Mouse (Mus musculus) intestine, postnatal 0 days (tissue): ENCODE data around the gene Taf3. TPM values are rescaled to one million over a fixed set of nuclear protein-coding genes. Genes with fewer than 3 reads are reported as not detected.

Experiments
- ATAC-seq: fragments of 200-750 bp; cut with Nextera tagmentation; 2 replicates; pipeline ENCODE4 v1.8.0; 2017; ENCODE audit warnings: mild to moderate bottlenecking, moderate TSS enrichment, moderate library complexity
- H3K27ac ChIP-seq: fragments of 300-500 bp; sonication (generic); 2 replicates; pipeline ENCODE4 v1.5.1; 2014; ENCODE audit warnings: mild to moderate bottlenecking, low read depth, low read length, moderate library complexity
- H3K27me3 ChIP-seq: fragments of 300-500 bp; sonication (generic); replicated peaks from 2 replicates; pipeline ENCODE4 v1.6.1; 2014; ENCODE audit warnings: low read length, mixed read lengths; ENCODE audit not compliant: control insufficient read depth, insufficient read depth
- H3K36me3 ChIP-seq: fragments of 300-500 bp; sonication (generic); 2 replicates; pipeline ENCODE4 v1.6.1; 2014; ENCODE audit warnings: mild to moderate bottlenecking, moderate library complexity; ENCODE audit not compliant: control insufficient read depth, insufficient read depth
- H3K4me1 ChIP-seq: fragments of 300-500 bp; sonication (generic); replicated peaks from 2 replicates; pipeline ENCODE4 v1.6.1; 2014; ENCODE audit warnings: antibody characterized with exemption, low read length, mixed read lengths; ENCODE audit not compliant: control insufficient read depth, insufficient read depth
- H3K4me2 ChIP-seq: fragments of 300-500 bp; sonication (generic); replicated peaks from 2 replicates; pipeline ENCODE4 v1.6.1; 2014; ENCODE audit warnings: low read depth, mild to moderate bottlenecking, moderate library complexity
- H3K4me3 ChIP-seq: fragments of 300-500 bp; sonication (generic); 2 replicates; pipeline ENCODE4 v1.5.1; 2014; ENCODE audit warnings: low read depth, low read length
- H3K9ac ChIP-seq: fragments of 300-500 bp; sonication (generic); 2 replicates; pipeline ENCODE4 v1.6.1; 2014; ENCODE audit warnings: mild to moderate bottlenecking, low read depth, low read length
- H3K9me3 ChIP-seq: fragments of 300-500 bp; sonication (generic); 2 replicates; pipeline ENCODE4 v1.6.1; 2016; ENCODE audit warnings: mixed run types; ENCODE audit not compliant: control insufficient read depth
- CTCF ChIP-seq: sonication (generic); IDR thresholded peaks from 2 replicates; pipeline ENCODE4 v1.5.1; 2016; ENCODE audit warnings: low read depth, mild to moderate bottlenecking, control low read depth, antibody characterized with exemption, moderate library complexity
- WGBS: fragments of 180-500 bp; shearing (Covaris S2); extraction: QIAGEN DNeasy Blood & Tissue Kit; methylation state at CpG from one replicate; pipeline ENCODE4 v1.1.7; 2014; 5-methylcytosine and 5-hydroxymethylcytosine counted together
- polyA plus RNA-seq: library from polyadenylated mRNA; unstranded; fragments of >200 nt; fragmentation: Nextera tagmentation; extraction: Ambion mirVana; gene quantifications from 2 replicates; pipeline ENCODE4 v1.2.1, GENCODE M21; 2015

Taf3 gene
- polyA plus RNA-seq, 1 experiment from 2014 or later: 5.1 TPM

DNA sequence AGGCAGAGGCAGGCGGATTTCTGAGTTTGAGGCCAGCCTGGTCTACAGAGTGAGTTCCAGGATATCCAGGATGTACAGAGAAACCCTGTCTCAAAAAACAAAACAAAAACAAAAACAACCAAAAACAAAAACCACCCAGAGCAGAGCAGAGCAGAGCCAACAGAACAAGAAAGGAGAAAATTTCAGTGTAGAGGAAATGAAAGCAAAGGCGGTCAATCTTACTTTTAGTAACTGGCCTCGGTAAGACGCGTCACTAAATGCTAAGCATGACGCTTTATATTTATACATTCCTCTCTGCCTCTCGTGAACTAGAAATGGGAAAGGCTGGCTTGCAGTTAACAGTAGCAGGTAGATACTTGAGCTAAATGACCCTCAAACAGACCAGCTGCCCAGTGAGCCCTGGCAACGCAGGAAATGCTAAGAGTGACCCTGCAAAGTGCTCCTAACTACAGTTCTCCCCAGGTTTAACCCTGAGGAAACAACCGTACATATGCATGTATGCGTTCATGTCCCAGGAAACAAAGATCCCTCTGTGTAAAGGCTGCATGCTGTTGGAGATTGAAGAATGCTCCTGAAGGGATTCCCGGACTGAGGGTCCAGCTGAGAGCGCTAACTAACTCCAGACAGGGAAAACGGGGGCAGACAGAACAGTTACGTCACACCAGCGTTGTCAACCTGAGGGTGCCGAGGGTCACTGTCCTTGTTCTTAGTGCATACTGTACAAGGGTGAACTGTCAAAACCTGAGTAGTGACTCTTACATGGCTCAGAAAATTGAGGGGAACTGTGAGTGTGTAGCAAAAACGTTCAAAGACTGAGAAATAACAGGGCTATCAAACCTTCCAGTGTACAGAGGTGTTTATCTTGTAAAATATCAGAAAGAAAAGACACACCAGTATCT is 58.5 kb downstream of the Taf3 start:
- H3K27ac ChIP-seq: no peak overlapping the region
- WGBS: 82% methylated on average over 17 of the region's 17 CpGs
- no peaks in the 10 kb centered on the region for H3K4me1 ChIP-seq
- no peak overlapping the region for H3K4me3 ChIP-seq
- ATAC-seq: no peak
- H3K4me2 ChIP-seq: no peak overlapping the region
- no peaks in the 10 kb centered on the region for H3K36me3 ChIP-seq
- no peak for TF ChIP-seq CTCF
- H3K9ac ChIP-seq: no peak overlapping the region
- H3K27me3 ChIP-seq: no peaks in the 10 kb centered on the region
- H3K9me3 ChIP-seq: no peaks in the 10 kb centered on the region

DNA sequence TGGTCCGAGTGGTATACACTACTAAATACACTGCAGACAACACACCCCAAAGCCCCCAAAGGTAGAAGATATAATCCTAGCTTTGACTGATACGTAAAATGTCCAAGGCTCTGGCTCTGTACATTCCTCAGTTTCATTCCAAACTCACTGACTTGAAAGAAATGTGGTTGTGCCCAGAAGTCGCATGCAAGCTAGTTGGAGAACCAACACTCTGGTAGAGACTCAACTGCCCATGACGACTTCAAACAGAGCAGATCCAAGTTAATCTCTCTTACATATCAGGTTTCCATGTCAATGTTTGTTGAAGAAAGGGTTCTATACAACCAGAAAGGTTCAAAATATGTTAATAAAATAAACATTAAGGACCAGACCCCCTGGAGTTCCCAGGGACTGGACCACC is 60.1 kb downstream of the Taf3 start:
- WGBS: 92% methylated on average over 4 of the region's 4 CpGs
- Histone ChIP-seq H3K9me3 (no peaks in the 10 kb centered on the region), H3K4me1 (no peaks in the 10 kb centered on the region), H3K36me3 (no peaks in the 10 kb centered on the region), H3K4me3 (no peak overlapping the region), H3K4me2 (no peak overlapping the region), H3K9ac (no peak overlapping the region), H3K27me3 (no peaks in the 10 kb centered on the region), H3K27ac (no peak overlapping the region)
- no peak for TF ChIP-seq CTCF
- ATAC-seq: no peak

DNA sequence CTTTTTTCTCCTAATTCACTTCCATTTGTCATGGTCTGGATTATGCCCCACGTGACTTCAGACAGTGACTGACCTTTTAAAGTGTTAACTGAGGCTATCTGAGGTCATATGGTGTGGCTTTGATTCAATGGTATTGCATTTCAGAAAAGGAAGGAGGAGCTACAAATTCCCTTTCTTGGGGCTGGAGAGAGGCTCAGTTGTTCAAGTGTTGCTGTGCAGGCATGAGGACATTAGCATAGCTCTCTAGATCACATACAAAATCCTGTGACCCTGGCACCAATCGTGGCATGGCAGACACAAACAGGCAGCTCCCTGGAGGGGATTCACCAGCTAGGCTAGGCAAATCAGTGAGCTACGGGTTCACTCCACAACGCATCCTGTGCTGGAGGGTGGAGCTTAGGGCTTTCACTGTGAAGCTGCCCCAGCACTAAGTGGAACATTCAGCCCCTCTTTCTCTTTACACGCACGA is 62.4 kb downstream of the Taf3 start:
- 15% methylated on average over 6 of the region's 6 CpGs for WGBS
- H3K9ac ChIP-seq: no peak overlapping the region
- no peaks in the 10 kb centered on the region for H3K27me3 ChIP-seq
- H3K27ac ChIP-seq: no peak overlapping the region
- no peak overlapping the region for H3K4me3 ChIP-seq
- no peaks in the 10 kb centered on the region for H3K9me3 ChIP-seq
- no peaks in the 10 kb centered on the region for H3K36me3 ChIP-seq
- no peak for TF ChIP-seq CTCF
- H3K4me2 ChIP-seq: no peak overlapping the region; the same call in 1 of the 2 replicates
- no peak for ATAC-seq
- H3K4me1 ChIP-seq: no peaks in the 10 kb centered on the region

DNA sequence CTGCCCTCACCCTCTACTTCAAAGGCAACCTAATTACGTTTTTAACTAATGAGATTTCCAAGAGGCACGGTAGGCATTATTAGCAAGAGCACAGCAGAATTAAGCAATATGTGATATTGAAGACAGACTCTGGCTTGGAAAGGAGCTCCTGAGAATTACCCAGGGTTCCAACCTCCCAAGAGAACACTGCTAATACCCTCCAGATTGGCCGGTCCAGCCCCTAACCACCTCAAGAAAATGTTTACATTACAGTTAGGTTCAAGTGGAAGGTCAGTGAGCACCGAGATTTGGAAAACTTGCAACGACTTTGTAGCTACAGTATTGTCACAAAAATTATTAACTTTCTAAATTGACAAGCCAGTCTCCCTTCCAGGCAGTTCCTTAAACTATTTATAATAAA is 66.0 kb downstream of the Taf3 start:
- Histone ChIP-seq H3K4me2 (no peak overlapping the region), H3K9me3 (no peaks in the 10 kb centered on the region), H3K4me3 (no peak overlapping the region), H3K9ac (no peak overlapping the region), H3K4me1 (no peaks in the 10 kb centered on the region), H3K36me3 (no peaks in the 10 kb centered on the region), H3K27ac (no peak overlapping the region), H3K27me3 (no peaks in the 10 kb centered on the region)
- WGBS: 28% methylated on average over 5 of the region's 5 CpGs
- TF ChIP-seq CTCF: no peak
- ATAC-seq: no peak

DNA sequence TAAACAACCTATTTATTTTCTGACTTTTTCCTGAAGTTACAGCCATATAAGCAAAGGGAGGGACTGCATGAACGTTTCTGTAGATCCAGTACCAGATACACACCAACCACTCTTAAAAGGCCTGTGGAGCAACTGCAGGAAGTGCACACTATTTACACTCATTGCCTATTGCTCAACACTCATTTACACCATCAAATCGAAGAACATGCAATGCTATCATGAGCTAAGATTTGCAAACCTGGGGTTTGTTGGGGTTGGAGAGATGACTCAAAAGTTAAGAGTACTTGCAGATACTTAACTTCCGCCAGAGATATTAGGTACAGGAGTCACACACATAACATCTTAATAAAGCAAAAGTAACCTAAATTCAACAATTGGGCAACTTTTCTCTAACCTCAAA is 76.5 kb downstream of the Taf3 start:
- H3K27ac ChIP-seq: no peak overlapping the region
- peak; percentile 51; the same call in 1 of the 2 replicates for ATAC-seq
- no peak overlapping the region for H3K4me2 ChIP-seq
- no peaks in the 10 kb centered on the region for H3K36me3 ChIP-seq
- no peak overlapping the region for H3K4me3 ChIP-seq
- H3K9ac ChIP-seq: no peak overlapping the region
- WGBS: 34% methylated on average over 3 of the region's 3 CpGs
- H3K4me1 ChIP-seq: no peaks in the 10 kb centered on the region
- no peak for TF ChIP-seq CTCF
- H3K27me3 ChIP-seq: no peaks in the 10 kb centered on the region
- no peaks in the 10 kb centered on the region; the same call in 1 of the 2 replicates for H3K9me3 ChIP-seq

DNA sequence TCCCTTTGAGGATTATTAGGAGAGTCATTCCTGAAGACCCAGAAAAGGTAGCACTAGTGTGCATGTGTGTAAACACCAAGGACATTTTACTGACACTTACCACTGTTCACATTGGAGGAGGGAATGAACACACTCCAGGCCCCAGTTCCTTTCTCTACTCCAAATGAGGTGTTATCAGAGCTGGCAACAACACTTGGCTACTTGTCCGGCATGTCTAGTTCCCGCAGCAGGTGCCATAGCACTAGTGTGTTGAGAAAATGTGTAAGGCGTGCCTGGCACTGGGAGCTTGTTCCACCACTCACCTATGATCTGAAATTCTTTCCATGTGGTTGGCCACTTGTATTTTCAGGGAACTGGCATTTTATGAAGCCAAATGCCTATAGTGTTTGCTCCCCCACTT is 77.8 kb downstream of the Taf3 start:
- H3K27me3 ChIP-seq: no peaks in the 10 kb centered on the region
- ATAC-seq: no peak
- H3K4me3 ChIP-seq: no peak overlapping the region
- no peaks in the 10 kb centered on the region for H3K4me1 ChIP-seq
- no peak overlapping the region for H3K9ac ChIP-seq
- H3K36me3 ChIP-seq: no peaks in the 10 kb centered on the region
- no peak overlapping the region for H3K27ac ChIP-seq
- no peak for TF ChIP-seq CTCF
- no peaks in the 10 kb centered on the region for H3K9me3 ChIP-seq
- no peak overlapping the region for H3K4me2 ChIP-seq
- WGBS: 94% methylated on average over 3 of the region's 3 CpGs
